In the genomic region with DNA sequence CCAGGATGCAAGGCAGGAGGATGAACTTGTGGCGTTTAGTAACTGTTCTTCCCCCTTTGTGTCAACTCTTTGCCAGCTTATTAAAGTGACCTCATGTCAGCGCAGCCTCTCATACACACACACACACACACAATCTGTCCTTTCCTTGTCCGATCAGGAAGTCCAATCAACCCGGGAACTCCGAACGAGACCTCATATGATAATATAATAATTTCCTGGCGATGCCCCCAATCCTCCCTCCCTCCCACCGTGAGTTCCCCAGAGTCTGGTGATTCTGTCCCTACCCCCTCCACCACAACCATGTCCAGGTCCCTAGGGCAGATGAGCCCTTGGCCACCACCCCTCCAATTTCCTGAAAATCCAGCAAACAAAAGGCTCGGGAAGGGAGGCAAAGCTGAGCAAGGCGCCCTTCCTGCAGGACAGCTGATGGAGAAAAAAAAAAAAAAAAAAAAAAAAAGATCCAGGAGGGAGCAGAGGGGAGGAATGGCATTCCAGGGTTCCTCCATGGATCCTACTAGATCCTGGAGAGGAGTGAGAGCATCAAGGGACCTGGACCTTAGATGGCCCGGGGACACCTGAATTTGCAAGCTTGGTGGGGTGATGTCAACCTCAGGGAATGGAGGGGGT, we compare ENCODE assay signal across 8 mouse cellular contexts. TPM values are rescaled to one million over a fixed set of nuclear protein-coding genes. Genes with fewer than 3 reads are reported as not detected.
A peak's percentile ranks its signal among the peaks of the same experiment; 100 is the strongest.
DNase-seq lines count a peak whose midpoint lies in the region; ATAC-seq and TF ChIP-seq lines count a peak whose summit lies in the region.

No protein-coding gene starts in this region.

- peak; percentile 54 for DNase-seq in R1 (ENCODE audit: low read depth, low spot score)
- DNase-seq in neural tube, embryonic 11.5 days (ENCODE audit: low spot score) = no peak
- DNase-seq in left cerebral cortex, adult 9 months (ENCODE audit: low spot score in 2 of 2) = no peak
- no peak for DNase-seq in adipocyte (ENCODE audit: low spot score)

- 0 out of 2 replicates have a peak overlapping the region, but pooled peaks have one; percentile 20 for H3K27ac ChIP-seq in ES-Bruce4 (ENCODE audit: insufficient read depth, low read length)
- H3K27ac ChIP-seq in forebrain, embryonic 16.5 days (ENCODE audit: low read length) = peak overlapping the region; percentile 68
- peak overlapping the region; percentile 80 for H3K27ac ChIP-seq in hindbrain, embryonic 12.5 days
- H3K27ac ChIP-seq in liver, embryonic 12.5 days = peak overlapping the region; percentile 58
- peak overlapping the region; percentile 76 for H3K27ac ChIP-seq in neural tube, embryonic 11.5 days (ENCODE audit: low read depth, low read length)

- peak; percentile 2; the same call in 1 of the 2 replicates for ATAC-seq in forebrain, embryonic 16.5 days
- ATAC-seq in hindbrain, embryonic 12.5 days (ENCODE audit: low FRiP score) = peak; percentile 30
- ATAC-seq in liver, embryonic 12.5 days = 0 out of 2 replicates have a peak, but pooled peaks have one; percentile 17
- peak; percentile 24; the same call in 1 of the 2 replicates for ATAC-seq in neural tube, embryonic 11.5 days (ENCODE audit: insufficient read depth, low FRiP score, low TSS enrichment)

- H3K4me3 ChIP-seq in ES-Bruce4 (ENCODE audit: low read depth, low read length) = peak overlapping the region; percentile 61
- H3K4me3 ChIP-seq in forebrain, embryonic 16.5 days (replicated peaks; ENCODE audit: low read length) = peak overlapping the region; percentile 49
- H3K4me3 ChIP-seq in hindbrain, embryonic 12.5 days = peak overlapping the region; percentile 37
- peak overlapping the region; percentile 57 for H3K4me3 ChIP-seq in liver, embryonic 12.5 days
- peak overlapping the region; percentile 32 for H3K4me3 ChIP-seq in neural tube, embryonic 11.5 days (ENCODE audit: low read depth, low read length)

- H3K9ac ChIP-seq in ES-Bruce4 (ENCODE audit: low read depth, poor library complexity, severe bottlenecking) = peak overlapping the region; percentile 35
- H3K9ac ChIP-seq in forebrain, embryonic 16.5 days (replicated peaks; ENCODE audit: low read depth, low read length) = peak overlapping the region; percentile 63
- peak overlapping the region; percentile 68 for H3K9ac ChIP-seq in hindbrain, embryonic 12.5 days
- peak overlapping the region; percentile 69 for H3K9ac ChIP-seq in liver, embryonic 12.5 days
- H3K9ac ChIP-seq in neural tube, embryonic 11.5 days (ENCODE audit: low read length) = peak overlapping the region; percentile 66

- H3K9me3 ChIP-seq in ES-Bruce4 (replicated peaks; ENCODE audit: control insufficient read depth, insufficient read depth, low read length, poor library complexity, severe bottlenecking) = no peaks in the 10 kb centered on the region
- no peaks in the 10 kb centered on the region for H3K9me3 ChIP-seq in forebrain, embryonic 16.5 days (ENCODE audit: control insufficient read depth, low read length)
- no peaks in the 10 kb centered on the region; the same call in 1 of the 2 replicates for H3K9me3 ChIP-seq in hindbrain, embryonic 12.5 days (replicated peaks)
- no peaks in the 10 kb centered on the region for H3K9me3 ChIP-seq in liver, embryonic 12.5 days (replicated peaks)
- no peaks in the 10 kb centered on the region for H3K9me3 ChIP-seq in neural tube, embryonic 11.5 days (ENCODE audit: control insufficient read depth, low read length)

- H3K4me1 ChIP-seq in ES-Bruce4 (ENCODE audit: control insufficient read depth, insufficient read depth, low read length) = peaks cover 2% of the 10 kb centered on the region
- H3K4me1 ChIP-seq in forebrain, embryonic 16.5 days (replicated peaks; ENCODE audit: control insufficient read depth, insufficient read depth, low read length) = peaks cover 14% of the 10 kb centered on the region
- H3K4me1 ChIP-seq in hindbrain, embryonic 12.5 days = peaks cover 14% of the 10 kb centered on the region
- peaks cover 46% of the 10 kb centered on the region for H3K4me1 ChIP-seq in liver, embryonic 12.5 days
- peaks cover 6% of the 10 kb centered on the region; the same call in 1 of the 2 replicates for H3K4me1 ChIP-seq in neural tube, embryonic 11.5 days (ENCODE audit: control insufficient read depth, insufficient read depth, low read length)

- TF ChIP-seq EP300 in ES-Bruce4 (IDR thresholded peaks at IDR 0.05; ENCODE audit: insufficient read depth, low read depth, low read length) = no peak

- no peaks in the 10 kb centered on the region for H3K36me3 ChIP-seq in ES-Bruce4 (ENCODE audit: control insufficient read depth, insufficient read depth, low read length, poor library complexity, severe bottlenecking)
- no peaks in the 10 kb centered on the region for H3K36me3 ChIP-seq in forebrain, embryonic 16.5 days (ENCODE audit: control insufficient read depth, insufficient read depth)
- H3K36me3 ChIP-seq in hindbrain, embryonic 12.5 days = no peaks in the 10 kb centered on the region
- no peaks in the 10 kb centered on the region for H3K36me3 ChIP-seq in liver, embryonic 12.5 days
- H3K36me3 ChIP-seq in neural tube, embryonic 11.5 days (ENCODE audit: control insufficient read depth, insufficient read depth, low read length) = no peaks in the 10 kb centered on the region

- TF ChIP-seq CTCF in ES-Bruce4 (IDR thresholded peaks at IDR 0.05; ENCODE audit: low read depth, low read length) = no peak

- TF ChIP-seq POLR2A in ES-Bruce4 (IDR thresholded peaks at IDR 0.05; ENCODE audit: insufficient read depth, low read length) = peak; percentile 6

- peak overlapping the region; percentile 92 for H3K4me2 ChIP-seq in forebrain, embryonic 16.5 days (ENCODE audit: low read length)
- H3K4me2 ChIP-seq in hindbrain, embryonic 12.5 days (replicated peaks) = peak overlapping the region; percentile 83
- H3K4me2 ChIP-seq in liver, embryonic 12.5 days = peak overlapping the region; percentile 86
- peak overlapping the region; percentile 84 for H3K4me2 ChIP-seq in neural tube, embryonic 11.5 days (ENCODE audit: low read depth)

- 2% methylated on average over 11 of the region's 11 CpGs for WGBS in forebrain, embryonic 16.5 days
- WGBS in hindbrain, embryonic 12.5 days = 2% methylated on average over 11 of the region's 11 CpGs
- 4% methylated on average over 11 of the region's 11 CpGs for WGBS in liver, embryonic 12.5 days (ENCODE audit: insufficient replicate concordance)
- 3% methylated on average over 11 of the region's 11 CpGs for WGBS in neural tube, embryonic 11.5 days

- H3K27me3 ChIP-seq in ES-Bruce4 (ENCODE audit: control insufficient read depth, insufficient read depth, low read length, poor library complexity, severe bottlenecking) = no peaks in the 10 kb centered on the region
- H3K27me3 ChIP-seq in forebrain, embryonic 16.5 days (replicated peaks; ENCODE audit: control insufficient read depth, insufficient read depth, low read length) = no peaks in the 10 kb centered on the region
- H3K27me3 ChIP-seq in hindbrain, embryonic 12.5 days = no peaks in the 10 kb centered on the region
- no peaks in the 10 kb centered on the region for H3K27me3 ChIP-seq in liver, embryonic 12.5 days (replicated peaks)
- H3K27me3 ChIP-seq in neural tube, embryonic 11.5 days (ENCODE audit: control insufficient read depth, insufficient read depth, low read length) = no peaks in the 10 kb centered on the region

RNA-seq across cellular contexts. Expression of a gene that starts 5.4 kb away (rescaled TPM):
- polyA plus RNA-seq in ES-Bruce4 (2011; ENCODE audit: insufficient read depth, insufficient read length, low read depth, missing spikeins) = 7.9 and 8.8 TPM in 2 replicates
- 17.7 and 26.0 TPM in 2 replicates for polyA plus RNA-seq in forebrain, embryonic 16.5 days (2015; fragmentation: Nextera tagmentation; extraction: Ambion mirVana)
- polyA plus RNA-seq in hindbrain, embryonic 12.5 days (2016; fragmentation: Nextera tagmentation; extraction: Ambion mirVana) = 21.9 and 23.6 TPM in 2 replicates
- polyA plus RNA-seq in liver, embryonic 12.5 days (2016; fragmentation: Nextera tagmentation; extraction: Ambion mirVana) = 5.0 and 5.8 TPM in 2 replicates
- 7.9 and 9.0 TPM in 2 replicates for polyA plus RNA-seq in neural tube, embryonic 11.5 days (2014; fragmentation: Nextera tagmentation; extraction: Ambion mirVana)

RNA-seq across cellular contexts. Expression of a gene that starts 11.1 kb away (rescaled TPM):
- polyA plus RNA-seq in ES-Bruce4 (2011; ENCODE audit: insufficient read depth, insufficient read length, low read depth, missing spikeins) = 17.1 and 20.7 TPM in 2 replicates
- 6.1 and 8.1 TPM in 2 replicates for polyA plus RNA-seq in forebrain, embryonic 16.5 days (2015; fragmentation: Nextera tagmentation; extraction: Ambion mirVana)
- polyA plus RNA-seq in hindbrain, embryonic 12.5 days (2016; fragmentation: Nextera tagmentation; extraction: Ambion mirVana) = 40.9 and 45.0 TPM in 2 replicates
- polyA plus RNA-seq in liver, embryonic 12.5 days (2016; fragmentation: Nextera tagmentation; extraction: Ambion mirVana) = 14.2 and 15.7 TPM in 2 replicates
- polyA plus RNA-seq in neural tube, embryonic 11.5 days (2014; fragmentation: Nextera tagmentation; extraction: Ambion mirVana) = 33.5 and 33.6 TPM in 2 replicates

RNA-seq across cellular contexts. Expression of a gene that starts 24.6 kb away (rescaled TPM):
- 22.2 and 23.2 TPM in 2 replicates for polyA plus RNA-seq in ES-Bruce4 (2011; ENCODE audit: insufficient read depth, insufficient read length, low read depth, missing spikeins)
- polyA plus RNA-seq in forebrain, embryonic 16.5 days (2015; fragmentation: Nextera tagmentation; extraction: Ambion mirVana) = 17.0 and 17.9 TPM in 2 replicates
- 40.0 and 40.7 TPM in 2 replicates for polyA plus RNA-seq in hindbrain, embryonic 12.5 days (2016; fragmentation: Nextera tagmentation; extraction: Ambion mirVana)
- 16.8 and 18.7 TPM in 2 replicates for polyA plus RNA-seq in liver, embryonic 12.5 days (2016; fragmentation: Nextera tagmentation; extraction: Ambion mirVana)
- polyA plus RNA-seq in neural tube, embryonic 11.5 days (2014; fragmentation: Nextera tagmentation; extraction: Ambion mirVana) = 38.1 and 40.3 TPM in 2 replicates

RNA-seq across cellular contexts. Expression of a gene that starts 31.3 kb away (rescaled TPM):
- polyA plus RNA-seq in ES-Bruce4 (2011; ENCODE audit: insufficient read depth, insufficient read length, low read depth, missing spikeins) = 121 and 139 TPM in 2 replicates
- polyA plus RNA-seq in forebrain, embryonic 16.5 days (2015; fragmentation: Nextera tagmentation; extraction: Ambion mirVana) = 119 and 125 TPM in 2 replicates
- polyA plus RNA-seq in hindbrain, embryonic 12.5 days (2016; fragmentation: Nextera tagmentation; extraction: Ambion mirVana) = 151 and 152 TPM in 2 replicates
- 125 and 128 TPM in 2 replicates for polyA plus RNA-seq in liver, embryonic 12.5 days (2016; fragmentation: Nextera tagmentation; extraction: Ambion mirVana)
- 151 and 166 TPM in 2 replicates for polyA plus RNA-seq in neural tube, embryonic 11.5 days (2014; fragmentation: Nextera tagmentation; extraction: Ambion mirVana)

RNA-seq across cellular contexts. Expression of a gene that starts 44.3 kb away (rescaled TPM):
- polyA plus RNA-seq in ES-Bruce4 (2011; ENCODE audit: insufficient read depth, insufficient read length, low read depth, missing spikeins) = 6.4 and 8.7 TPM in 2 replicates
- polyA plus RNA-seq in forebrain, embryonic 16.5 days (2015; fragmentation: Nextera tagmentation; extraction: Ambion mirVana) = 6.1 and 8.9 TPM in 2 replicates
- polyA plus RNA-seq in hindbrain, embryonic 12.5 days (2016; fragmentation: Nextera tagmentation; extraction: Ambion mirVana) = 8.1 and 10.3 TPM in 2 replicates
- 11.9 and 12.5 TPM in 2 replicates for polyA plus RNA-seq in liver, embryonic 12.5 days (2016; fragmentation: Nextera tagmentation; extraction: Ambion mirVana)
- 9.3 and 10.9 TPM in 2 replicates for polyA plus RNA-seq in neural tube, embryonic 11.5 days (2014; fragmentation: Nextera tagmentation; extraction: Ambion mirVana)

Comparison
In these comparisons a context has a peak if more than half of its experiments do, and no peak if none do; other contexts are left out.
1. H3K27ac ChIP-seq: peak in every context shown above with its lines; median percentile 80 in hindbrain, embryonic 12.5 days; 76 in neural tube, embryonic 11.5 days; 68 in forebrain, embryonic 16.5 days; 58 in liver, embryonic 12.5 days; 20 in ES-Bruce4.